Mouse (Mus musculus): ENCODE data around the gene Tspan32. TPM values are rescaled to one million over a fixed set of nuclear protein-coding genes. Genes with fewer than 3 reads are reported as not detected.

Gene Tspan32
- polyA plus RNA-seq, 1 experiment from 2014 or later, result 19.5 TPM

GRCm38 (mm10) chr7:143021356-143022164 lies 16.7 kb downstream of the Tspan32 start:
- no peak overlapping the region for H3K27ac ChIP-seq (ENCODE audit: low read depth, low read length)
- H3K4me2 ChIP-seq, result no peak overlapping the region
- no peak overlapping the region for H3K4me3 ChIP-seq (ENCODE audit: low read depth, low read length)
- H3K9me3 ChIP-seq (replicated peaks; ENCODE audit: control insufficient read depth, low read length), result no peaks in the 10 kb centered on the region
- H3K9ac ChIP-seq (ENCODE audit: low read depth, low read length), result no peak overlapping the region
- no peaks in the 10 kb centered on the region for H3K36me3 ChIP-seq (ENCODE audit: control insufficient read depth, insufficient read depth, low read length)
- WGBS (ENCODE audit: insufficient replicate concordance), result 58% methylated on average over 5 of the region's 5 CpGs
- no peak for ATAC-seq (replicated peaks; ENCODE audit: insufficient number of reproducible peaks, low FRiP score, low TSS enrichment)
- no peaks in the 10 kb centered on the region for H3K27me3 ChIP-seq (ENCODE audit: control insufficient read depth, insufficient read depth, low read length)
- H3K4me1 ChIP-seq (ENCODE audit: control insufficient read depth, insufficient read depth, low read length), result peaks cover 9% of the 10 kb centered on the region; the same call in 1 of the 2 replicates

DNA sequence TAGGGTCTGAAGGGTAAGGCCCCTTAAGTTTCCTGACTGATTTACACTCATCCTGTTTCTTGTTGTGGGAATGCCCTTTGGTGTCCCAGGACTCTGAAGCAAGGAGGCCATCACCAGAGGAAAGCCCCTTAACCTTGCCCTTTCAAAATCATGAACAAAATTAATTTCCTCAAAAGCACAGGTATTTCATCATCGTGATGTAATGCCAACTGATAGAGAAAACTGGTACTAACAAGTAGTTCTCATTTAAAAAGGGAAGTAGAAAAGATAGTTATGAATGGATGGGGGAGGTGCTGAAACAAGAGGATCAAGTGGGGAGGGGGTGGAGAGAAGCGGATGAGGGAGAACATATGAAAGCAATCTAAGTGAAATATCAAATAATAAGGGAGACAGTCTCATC lies 18.7 kb downstream of the Tspan32 start:
- 91% methylated on average over 2 of the region's 2 CpGs for WGBS (ENCODE audit: insufficient replicate concordance)
- no peaks in the 10 kb centered on the region for H3K36me3 ChIP-seq (ENCODE audit: control insufficient read depth, insufficient read depth, low read length)
- no peak overlapping the region for H3K4me2 ChIP-seq
- H3K27ac ChIP-seq (ENCODE audit: low read depth, low read length), result no peak overlapping the region
- no peaks in the 10 kb centered on the region for H3K9me3 ChIP-seq (replicated peaks; ENCODE audit: control insufficient read depth, low read length)
- no peak overlapping the region for H3K9ac ChIP-seq (ENCODE audit: low read depth, low read length)
- no peak for ATAC-seq (replicated peaks; ENCODE audit: insufficient number of reproducible peaks, low FRiP score, low TSS enrichment)
- H3K4me1 ChIP-seq (ENCODE audit: control insufficient read depth, insufficient read depth, low read length), result 0 out of 2 replicates have a peak, but pooled peaks cover 2% of the 10 kb centered on the region
- no peak overlapping the region for H3K4me3 ChIP-seq (ENCODE audit: low read depth, low read length)
- H3K27me3 ChIP-seq (ENCODE audit: control insufficient read depth, insufficient read depth, low read length), result no peaks in the 10 kb centered on the region

GRCm38 (mm10) chr7:143024293-143024692 lies 19.4 kb downstream of the Tspan32 start:
- no peak for ATAC-seq (replicated peaks; ENCODE audit: insufficient number of reproducible peaks, low FRiP score, low TSS enrichment)
- H3K27ac ChIP-seq (ENCODE audit: low read depth, low read length), result no peak overlapping the region
- 86% methylated on average over 1 of the region's 1 CpGs for WGBS (ENCODE audit: insufficient replicate concordance)

GRCm38 (mm10) chr7:143025496-143025895 lies 20.6 kb downstream of the Tspan32 start:
- H3K9me3 ChIP-seq (replicated peaks; ENCODE audit: control insufficient read depth, low read length), result no peaks in the 10 kb centered on the region
- H3K36me3 ChIP-seq (ENCODE audit: control insufficient read depth, insufficient read depth, low read length), result no peaks in the 10 kb centered on the region
- 84% methylated on average over 3 of the region's 3 CpGs for WGBS (ENCODE audit: insufficient replicate concordance)
- H3K27me3 ChIP-seq (ENCODE audit: control insufficient read depth, insufficient read depth, low read length), result no peaks in the 10 kb centered on the region
- no peak for ATAC-seq (replicated peaks; ENCODE audit: insufficient number of reproducible peaks, low FRiP score, low TSS enrichment)
- H3K4me3 ChIP-seq (ENCODE audit: low read depth, low read length), result no peak overlapping the region
- 0 out of 2 replicates have a peak, but pooled peaks cover 2% of the 10 kb centered on the region for H3K4me1 ChIP-seq (ENCODE audit: control insufficient read depth, insufficient read depth, low read length)
- H3K9ac ChIP-seq (ENCODE audit: low read depth, low read length), result no peak overlapping the region
- H3K4me2 ChIP-seq, result no peak overlapping the region
- no peak overlapping the region for H3K27ac ChIP-seq (ENCODE audit: low read depth, low read length)

More at GRCm38 (mm10) chr7:143024293-143024692, 19.4 kb downstream of the Tspan32 start:
- H3K9me3 ChIP-seq (replicated peaks; ENCODE audit: control insufficient read depth, low read length), result no peaks in the 10 kb centered on the region
- H3K36me3 ChIP-seq (ENCODE audit: control insufficient read depth, insufficient read depth, low read length), result no peaks in the 10 kb centered on the region
- no peaks in the 10 kb centered on the region for H3K27me3 ChIP-seq (ENCODE audit: control insufficient read depth, insufficient read depth, low read length)
- H3K4me3 ChIP-seq (ENCODE audit: low read depth, low read length), result no peak overlapping the region
- H3K9ac ChIP-seq (ENCODE audit: low read depth, low read length), result no peak overlapping the region
- H3K4me1 ChIP-seq (ENCODE audit: control insufficient read depth, insufficient read depth, low read length), result 0 out of 2 replicates have a peak, but pooled peaks cover 2% of the 10 kb centered on the region
- no peak overlapping the region for H3K4me2 ChIP-seq

DNA sequence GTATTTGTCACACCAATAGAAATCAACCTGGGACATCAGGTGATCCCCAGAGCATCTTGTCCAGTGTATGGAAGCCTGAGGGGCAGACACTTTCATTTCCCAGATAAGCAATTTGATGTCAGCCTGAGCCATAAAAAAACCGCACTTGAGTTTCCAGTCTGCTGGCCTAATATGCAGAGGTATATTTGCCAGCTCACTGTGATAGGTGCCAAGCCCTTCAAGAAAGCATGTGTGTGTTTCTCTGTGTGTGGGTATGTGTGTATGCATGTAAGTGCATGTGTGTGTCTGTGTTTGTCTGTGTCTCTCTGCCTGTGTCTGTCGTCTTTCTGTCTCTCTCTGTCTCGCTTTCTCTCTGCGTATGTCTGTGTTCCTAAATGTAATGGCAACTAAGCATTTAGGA lies 22.4 kb downstream of the Tspan32 start:
- Histone ChIP-seq H3K4me3 (ENCODE audit: low read depth, low read length) (no peak overlapping the region), H3K4me1 (ENCODE audit: control insufficient read depth, insufficient read depth, low read length) (0 out of 2 replicates have a peak, but pooled peaks cover 8% of the 10 kb centered on the region), H3K27me3 (ENCODE audit: control insufficient read depth, insufficient read depth, low read length) (no peaks in the 10 kb centered on the region), H3K27ac (ENCODE audit: low read depth, low read length) (no peak overlapping the region), H3K4me2 (no peak overlapping the region), H3K36me3 (ENCODE audit: control insufficient read depth, insufficient read depth, low read length) (no peaks in the 10 kb centered on the region), H3K9ac (ENCODE audit: low read depth, low read length) (no peak overlapping the region), H3K9me3 (replicated peaks; ENCODE audit: control insufficient read depth, low read length) (no peaks in the 10 kb centered on the region)
- no peak for ATAC-seq (replicated peaks; ENCODE audit: insufficient number of reproducible peaks, low FRiP score, low TSS enrichment)
- 91% methylated on average over 4 of the region's 4 CpGs for WGBS (ENCODE audit: insufficient replicate concordance)

- H3K4me3 ChIP-seq (ENCODE audit: low read depth, low read length), result no peak overlapping the region
- H3K36me3 ChIP-seq (ENCODE audit: control insufficient read depth, insufficient read depth, low read length), result no peaks in the 10 kb centered on the region
- H3K9me3 ChIP-seq (replicated peaks; ENCODE audit: control insufficient read depth, low read length), result no peaks in the 10 kb centered on the region
- no peak overlapping the region for H3K27ac ChIP-seq (ENCODE audit: low read depth, low read length)
- 69% methylated on average over 1 of the region's 1 CpGs for WGBS (ENCODE audit: insufficient replicate concordance)
- ATAC-seq (replicated peaks; ENCODE audit: insufficient number of reproducible peaks, low FRiP score, low TSS enrichment), result no peak
- H3K4me2 ChIP-seq, result no peak overlapping the region
- H3K27me3 ChIP-seq (ENCODE audit: control insufficient read depth, insufficient read depth, low read length), result no peaks in the 10 kb centered on the region
- H3K4me1 ChIP-seq (ENCODE audit: control insufficient read depth, insufficient read depth, low read length), result 0 out of 2 replicates have a peak, but pooled peaks cover 8% of the 10 kb centered on the region
- no peak overlapping the region for H3K9ac ChIP-seq (ENCODE audit: low read depth, low read length)
Observed at GRCm38 (mm10) chr7:143031816-143032215, 27.0 kb downstream of the Tspan32 start.

DNA sequence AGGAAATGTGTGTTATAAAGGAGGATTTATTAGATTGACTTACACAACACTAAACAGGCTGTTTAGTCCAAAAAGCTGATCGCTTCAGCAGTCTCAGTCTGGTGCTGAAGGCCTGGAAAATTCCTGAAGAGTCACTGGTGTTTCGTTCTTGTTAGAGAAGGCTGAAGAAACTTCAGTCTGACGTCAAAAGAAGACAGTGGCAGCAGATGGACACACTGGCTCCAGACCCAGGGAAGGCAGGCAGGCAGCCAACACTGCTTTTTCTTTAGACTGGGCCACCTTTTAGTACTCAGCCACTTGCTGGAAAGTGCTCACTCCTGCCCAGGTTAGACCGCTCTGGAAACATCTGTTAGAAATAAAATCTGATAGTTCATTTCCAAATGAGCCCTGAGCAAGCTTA lies 28.7 kb downstream of the Tspan32 start:
- Histone ChIP-seq H3K27ac (ENCODE audit: low read depth, low read length) (no peak overlapping the region), H3K27me3 (ENCODE audit: control insufficient read depth, insufficient read depth, low read length) (no peaks in the 10 kb centered on the region), H3K9ac (ENCODE audit: low read depth, low read length) (no peak overlapping the region), H3K9me3 (replicated peaks; ENCODE audit: control insufficient read depth, low read length) (no peaks in the 10 kb centered on the region), H3K36me3 (ENCODE audit: control insufficient read depth, insufficient read depth, low read length) (no peaks in the 10 kb centered on the region), H3K4me3 (ENCODE audit: low read depth, low read length) (no peak overlapping the region), H3K4me1 (ENCODE audit: control insufficient read depth, insufficient read depth, low read length) (0 out of 2 replicates have a peak, but pooled peaks cover 6% of the 10 kb centered on the region), H3K4me2 (no peak overlapping the region)
- 85% methylated on average over 4 of the region's 4 CpGs for WGBS (ENCODE audit: insufficient replicate concordance)
- ATAC-seq (replicated peaks; ENCODE audit: insufficient number of reproducible peaks, low FRiP score, low TSS enrichment), result no peak

DNA sequence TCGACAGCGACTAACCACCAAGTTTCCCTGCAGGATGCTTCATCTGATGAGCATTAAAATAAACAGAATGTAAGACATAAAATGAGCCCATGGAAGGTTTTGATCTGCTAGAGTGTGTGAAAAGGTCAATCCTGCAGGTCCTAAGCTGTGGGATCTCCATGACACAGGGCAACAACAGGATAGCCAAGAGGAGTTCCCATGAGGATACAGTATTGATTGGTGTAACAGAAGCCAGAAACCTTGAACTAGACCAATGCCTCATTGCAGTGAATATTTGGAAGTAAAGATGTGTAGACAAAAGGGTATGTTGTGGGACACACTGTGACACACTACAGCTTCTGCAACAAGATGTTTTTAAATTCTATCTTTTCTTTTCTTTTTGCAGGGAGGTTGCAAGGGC lies 29.3 kb downstream of the Tspan32 start:
- 90% methylated on average over 2 of the region's 2 CpGs for WGBS (ENCODE audit: insufficient replicate concordance)
- Histone ChIP-seq H3K27me3 (ENCODE audit: control insufficient read depth, insufficient read depth, low read length) (no peaks in the 10 kb centered on the region), H3K36me3 (ENCODE audit: control insufficient read depth, insufficient read depth, low read length) (no peaks in the 10 kb centered on the region), H3K9ac (ENCODE audit: low read depth, low read length) (no peak overlapping the region), H3K4me3 (ENCODE audit: low read depth, low read length) (no peak overlapping the region), H3K9me3 (replicated peaks; ENCODE audit: control insufficient read depth, low read length) (no peaks in the 10 kb centered on the region), H3K4me2 (no peak overlapping the region), H3K27ac (ENCODE audit: low read depth, low read length) (no peak overlapping the region), H3K4me1 (ENCODE audit: control insufficient read depth, insufficient read depth, low read length) (0 out of 2 replicates have a peak, but pooled peaks cover 6% of the 10 kb centered on the region)
- no peak for ATAC-seq (replicated peaks; ENCODE audit: insufficient number of reproducible peaks, low FRiP score, low TSS enrichment)

Data from heart, embryonic 11.5 days (tissue).